Mouse (Mus musculus): ENCODE measurements around the gene Pign.

The Pign gene

DNA sequence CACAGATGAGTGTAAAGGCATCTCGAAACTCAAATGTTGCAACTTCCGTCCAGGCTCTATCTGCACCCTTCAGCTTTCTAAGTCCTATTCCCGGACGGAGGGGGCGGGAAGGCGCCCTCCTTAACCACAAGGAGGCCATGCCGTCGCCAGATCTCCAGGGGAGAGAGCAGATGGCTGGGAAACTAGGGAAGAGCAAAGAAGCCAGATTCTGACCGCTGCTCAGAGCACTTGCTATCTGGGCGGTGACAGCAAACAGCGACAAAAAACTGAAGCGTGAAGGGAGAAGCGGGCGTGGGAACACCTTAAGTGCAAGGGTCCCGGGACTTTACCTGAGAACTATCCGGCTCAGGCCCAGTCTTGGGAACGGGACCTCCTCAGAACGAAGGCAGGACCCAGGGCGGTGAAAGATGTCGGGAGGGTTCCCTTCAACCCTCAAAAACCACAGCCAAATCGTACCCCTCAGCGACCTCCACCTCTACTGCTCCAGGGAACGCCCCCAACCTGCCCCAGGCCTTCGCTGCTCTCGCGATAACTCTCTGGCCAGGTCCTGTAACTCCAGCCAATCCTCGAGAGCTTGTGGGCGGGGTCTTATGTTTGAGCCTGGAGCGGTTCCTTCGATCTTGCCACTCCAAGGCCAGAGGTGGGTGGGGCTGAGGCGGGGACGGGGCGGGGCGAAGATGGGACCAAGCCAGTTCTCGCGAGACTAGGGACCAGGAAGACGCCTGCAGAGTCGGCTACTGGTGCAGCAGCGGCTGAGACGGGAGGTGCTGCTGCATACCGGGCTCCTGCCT, at the start of gene Pign, which contains the start of gene Relch:
TSS of gene Pign (minus strand) at position 507 of the 791 bp plus-strand sequence.
TSS of gene Relch (plus strand) at position 691 of the 791 bp plus-strand sequence.
- peak; percentile 96 to 98 for DNase-seq (ENCODE audit: low spot score in 2 of 2)

DNA sequence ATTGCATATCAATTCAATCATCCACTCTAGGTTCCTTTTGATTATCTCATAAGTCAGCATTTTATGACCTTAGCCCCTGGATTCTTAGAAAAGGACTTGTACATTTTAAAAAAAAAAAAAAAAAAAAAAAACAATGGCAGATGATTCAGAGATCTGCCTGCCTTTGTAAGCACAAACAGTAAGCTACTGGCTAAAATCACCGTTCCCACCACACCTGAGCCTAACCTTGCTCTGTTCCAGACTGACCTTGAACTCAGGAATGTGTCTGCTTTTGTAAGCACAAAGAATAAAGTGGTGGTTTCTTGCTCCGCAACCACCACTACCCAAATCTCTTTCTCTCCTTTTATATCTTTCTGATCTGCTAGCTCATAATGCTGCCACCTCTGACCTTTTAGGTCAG, 49.3 kb upstream of the Pign start:
- DNase-seq (ENCODE audit: low spot score in 2 of 2), result no peak

DNA sequence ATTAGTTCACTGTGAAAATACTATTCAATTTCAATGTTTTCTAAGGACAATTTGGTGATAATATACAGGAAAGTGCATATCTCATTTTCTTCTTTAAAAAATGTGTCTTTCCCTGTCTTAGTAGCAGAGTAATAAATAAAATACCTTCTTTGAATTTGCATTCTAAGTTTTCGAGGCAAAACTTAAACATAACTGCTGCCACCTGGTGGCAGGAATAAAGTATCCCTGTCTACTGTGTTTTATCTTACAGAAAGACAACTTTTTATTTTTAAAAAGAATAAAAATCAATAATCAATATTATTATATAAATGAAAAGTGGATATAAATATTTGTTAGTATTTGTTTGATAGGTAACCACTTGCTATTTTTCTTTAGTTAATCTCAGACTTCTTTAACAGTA, 47.8 kb upstream of the Pign start:
- no peak for DNase-seq (ENCODE audit: low spot score in 2 of 2)

DNA sequence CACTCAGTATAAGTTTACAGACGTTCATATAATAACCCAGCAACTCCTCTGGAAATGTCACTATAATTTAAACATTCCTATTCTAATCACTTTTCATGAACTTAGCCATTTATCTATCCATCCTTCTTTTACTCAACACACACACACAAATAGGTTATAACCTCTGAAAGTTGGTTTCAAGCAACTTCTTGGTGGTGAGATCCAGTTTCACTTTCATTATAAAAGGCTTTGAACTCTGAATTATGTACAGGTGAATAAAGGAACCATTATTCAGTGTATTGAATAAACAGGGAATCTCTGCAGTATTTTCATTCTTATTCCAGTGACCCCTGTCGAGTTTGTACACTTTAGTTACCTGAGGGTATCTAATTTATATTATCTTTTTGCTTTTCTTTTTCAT, 45.9 kb upstream of the Pign start:
- DNase-seq (ENCODE audit: low spot score in 2 of 2), result no peak

DNA sequence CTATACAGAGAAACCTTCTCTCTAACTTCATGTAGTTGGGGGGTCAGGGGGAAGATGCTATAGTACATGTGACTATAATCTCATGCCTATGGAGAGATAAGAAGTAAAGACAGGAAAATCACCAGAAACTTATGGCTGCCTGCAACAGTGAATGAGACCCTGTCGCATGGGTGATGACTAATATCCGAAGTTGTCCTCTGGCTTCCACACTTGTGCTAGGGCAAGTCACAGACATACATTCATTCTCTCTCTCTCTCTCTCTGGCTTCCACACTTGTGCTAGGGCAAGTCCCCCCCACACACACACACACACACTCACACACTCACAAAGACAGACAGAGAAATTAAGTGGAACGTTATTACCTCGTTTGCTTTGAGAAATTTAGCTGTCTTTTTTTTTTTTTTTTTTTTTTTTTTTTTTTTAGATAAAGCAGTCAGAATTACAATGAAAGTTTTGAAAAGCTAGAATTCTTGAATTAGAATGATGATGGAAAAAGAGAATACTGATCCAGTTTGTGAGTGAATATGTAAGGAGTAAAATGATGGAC, 37.6 kb upstream of the Pign start:
- DNase-seq (ENCODE audit: low spot score in 2 of 2), result no peak

DNA sequence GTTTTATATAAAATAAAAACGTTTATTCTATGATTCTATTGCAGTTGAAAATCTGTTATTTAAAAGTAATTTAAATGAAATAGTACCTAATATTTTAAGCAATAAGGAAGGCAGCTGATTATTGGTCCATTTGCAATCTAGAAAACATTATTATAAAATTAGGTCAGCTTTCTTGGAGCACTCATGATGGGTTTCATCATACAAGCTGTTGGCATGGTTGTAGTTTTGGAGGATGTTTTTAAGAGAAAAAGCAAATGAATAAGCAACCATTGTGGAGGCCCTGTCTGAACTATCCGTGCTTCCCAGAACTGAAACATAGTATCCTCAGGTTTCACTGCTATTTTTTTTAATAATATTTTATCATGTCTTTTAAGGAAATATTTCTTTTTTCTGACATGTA, 32.1 kb upstream of the Pign start:
- no peak for DNase-seq (ENCODE audit: low spot score in 2 of 2)

DNA sequence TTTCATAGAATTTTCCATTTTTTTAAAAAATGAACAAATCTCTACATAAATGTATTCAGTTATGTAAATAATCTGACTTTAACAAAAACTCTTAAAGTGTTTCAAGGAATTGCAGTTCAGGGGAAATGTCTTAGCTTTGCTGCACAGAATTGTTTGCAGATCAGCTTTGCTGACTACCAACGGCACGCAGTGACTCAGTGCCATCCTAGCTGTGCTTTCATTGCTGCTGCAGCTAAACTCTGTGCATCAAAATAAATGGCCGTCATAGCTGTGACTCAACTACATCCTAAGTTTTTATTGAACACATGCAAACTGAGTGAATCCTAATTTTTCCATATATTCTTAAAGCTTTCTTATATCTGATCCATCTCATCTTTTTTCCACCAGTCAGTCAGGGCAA, 22.0 kb upstream of the Pign start:
- no peak for DNase-seq (ENCODE audit: low spot score in 2 of 2)

DNA sequence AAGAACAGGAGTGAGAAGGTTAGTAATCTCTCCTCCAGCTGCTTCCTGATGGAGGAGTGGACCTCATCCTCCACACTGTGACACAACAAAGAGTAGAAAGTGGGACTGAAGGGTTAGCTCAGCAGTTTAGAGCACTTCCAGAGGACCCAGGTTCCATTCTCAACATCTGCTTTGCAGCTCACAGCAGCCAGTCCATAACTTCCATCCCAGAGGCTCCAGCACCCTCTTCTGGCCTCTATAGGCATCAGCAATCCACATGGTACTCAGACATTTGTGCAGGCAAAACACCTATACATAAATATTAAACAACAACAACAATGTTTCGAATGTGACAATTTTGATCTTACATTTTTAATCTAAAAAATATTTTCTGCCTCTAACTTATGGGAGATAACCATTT, 17.1 kb upstream of the Pign start:
- no peak for DNase-seq (ENCODE audit: low spot score in 2 of 2)

DNA sequence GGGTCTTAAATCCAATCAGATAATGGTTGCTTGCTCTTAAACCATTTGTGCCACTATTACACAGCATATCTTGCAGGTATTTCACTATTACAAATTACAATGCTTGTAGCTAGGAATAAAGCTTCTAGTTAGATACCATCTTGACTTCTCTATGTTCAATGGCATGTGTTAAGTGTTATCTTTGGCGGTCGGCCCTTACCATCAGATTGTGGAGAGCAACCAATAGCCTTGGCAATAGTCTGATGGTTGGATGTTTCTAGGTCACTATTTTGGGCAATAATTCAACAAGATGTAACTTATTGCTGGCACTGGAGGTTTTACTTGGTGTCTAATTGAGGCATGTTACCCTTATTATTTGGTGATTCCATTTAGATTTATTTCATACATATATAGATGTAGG, 11.3 kb upstream of the Pign start:
- no peak for DNase-seq (ENCODE audit: low spot score in 2 of 2)

DNA sequence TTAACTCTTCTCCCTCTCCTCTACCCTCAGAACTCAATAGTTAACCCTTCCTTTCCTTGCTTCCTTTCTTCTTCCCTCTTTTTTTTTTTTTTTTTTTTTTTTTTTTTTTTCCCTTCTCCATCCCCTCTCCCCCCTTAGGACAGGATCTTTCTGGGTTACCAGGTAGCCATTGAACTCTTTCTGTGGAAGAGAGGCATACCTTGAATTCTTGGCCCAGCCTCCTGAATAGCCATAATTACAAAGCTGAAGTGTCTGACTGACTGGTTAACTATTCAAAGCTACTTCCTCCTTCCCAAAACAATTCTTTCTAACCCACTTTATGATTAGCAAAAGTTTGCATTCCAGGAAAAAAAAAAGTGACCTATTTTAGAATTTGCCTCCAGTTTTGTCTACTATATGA, 6.2 kb upstream of the Pign start:
- DNase-seq (ENCODE audit: low spot score in 2 of 2), result no peak

DNA sequence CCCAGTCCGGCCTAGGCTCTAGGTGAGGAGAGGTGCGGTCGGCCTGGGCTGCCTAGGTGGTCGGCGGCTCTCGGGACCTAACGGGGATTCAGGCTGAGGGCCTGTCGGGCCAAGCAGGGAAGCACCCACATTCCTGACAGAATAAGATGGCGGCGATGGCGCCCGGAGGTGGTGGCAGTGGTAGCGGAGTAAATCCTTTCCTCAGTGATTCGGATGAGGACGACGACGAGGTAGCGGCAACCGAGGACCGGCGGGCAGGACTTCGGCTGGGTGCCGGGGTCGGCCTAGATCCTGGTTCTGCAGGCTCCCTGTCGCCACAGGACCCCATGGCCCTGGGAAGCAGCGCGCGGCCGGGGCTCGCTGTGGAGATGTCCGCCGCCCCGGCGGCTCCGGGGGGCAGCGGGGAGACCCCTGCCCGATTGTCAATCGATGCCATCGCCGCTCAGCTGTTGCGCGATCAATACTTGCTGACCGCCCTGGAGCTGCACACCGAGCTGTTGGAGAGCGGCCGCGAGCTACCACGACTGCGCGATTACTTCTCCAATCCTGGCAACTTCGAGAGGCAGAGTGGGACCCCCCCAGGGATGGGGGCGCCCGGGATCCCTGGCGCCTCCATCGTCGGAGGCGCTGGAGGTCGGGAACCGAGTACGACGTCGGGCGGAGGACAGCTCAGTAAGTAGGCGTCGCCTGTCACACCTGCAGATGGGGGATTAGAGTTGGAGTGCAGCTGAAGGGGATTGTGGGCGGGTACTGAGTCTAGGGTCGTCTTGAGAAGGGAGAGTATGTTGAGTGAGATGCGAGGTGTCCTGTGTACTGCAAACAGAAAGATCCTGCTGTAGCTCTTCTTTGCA, 710 bp upstream of the Pign start:
- no peak for DNase-seq (ENCODE audit: low spot score in 2 of 2)

DNA sequence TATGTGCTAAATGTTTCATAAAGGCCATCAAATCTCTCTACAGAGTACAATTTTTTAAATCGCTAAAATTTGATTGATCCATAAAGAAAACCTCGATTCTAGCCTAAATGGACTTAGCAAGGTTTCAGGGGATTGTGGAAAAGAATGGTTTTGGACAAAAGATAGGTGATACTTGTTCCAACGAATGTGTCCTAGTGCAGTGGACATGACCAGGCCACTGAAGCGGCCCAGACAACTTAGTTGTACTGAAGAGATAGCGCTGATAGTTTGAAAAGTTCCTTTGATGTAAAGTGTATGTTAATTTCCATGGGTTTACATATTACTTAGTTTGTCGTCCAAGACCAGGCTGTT, 682 bp downstream of the Pign start:
- DNase-seq (ENCODE audit: low spot score in 2 of 2), result no peak

DNA sequence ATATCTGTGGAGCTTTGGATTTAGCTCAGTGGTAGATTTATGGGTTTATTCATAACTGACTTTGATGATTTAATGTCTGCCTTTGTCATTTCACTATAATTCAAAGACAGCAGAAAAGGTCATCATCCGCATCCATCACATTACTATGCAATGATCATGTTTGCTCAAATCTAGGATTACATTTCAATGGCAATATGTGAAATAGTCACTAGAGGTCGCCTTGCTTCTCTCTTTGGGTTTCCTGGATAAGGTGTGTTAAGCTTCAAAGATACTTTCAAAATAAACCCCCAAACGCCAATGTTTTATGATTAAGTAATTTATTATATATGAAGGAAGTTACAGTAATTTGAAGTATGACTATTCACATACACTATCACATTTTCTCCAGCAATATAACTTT, 3.5 kb downstream of the Pign start:
- no peak for DNase-seq (ENCODE audit: low spot score in 2 of 2)

DNA sequence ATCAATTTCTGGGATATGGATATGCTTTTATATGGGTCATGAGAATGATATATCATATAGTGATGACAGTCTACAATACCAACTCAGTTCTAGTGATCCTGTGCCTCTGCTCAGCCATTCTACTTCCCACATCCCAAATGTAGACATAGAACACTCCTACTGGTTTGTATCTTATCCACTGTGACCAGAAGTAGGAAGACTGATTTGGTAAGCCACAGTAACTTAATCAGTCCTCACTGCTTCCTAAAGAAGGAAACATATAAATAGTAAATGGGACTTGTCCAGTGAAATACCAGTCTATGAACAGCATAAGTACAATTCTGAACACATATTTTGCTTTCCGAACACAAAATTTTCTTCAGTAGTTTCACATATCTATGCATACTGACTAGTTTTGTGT, 9.5 kb downstream of the Pign start:
- DNase-seq (ENCODE audit: low spot score in 2 of 2), result no peak

DNA sequence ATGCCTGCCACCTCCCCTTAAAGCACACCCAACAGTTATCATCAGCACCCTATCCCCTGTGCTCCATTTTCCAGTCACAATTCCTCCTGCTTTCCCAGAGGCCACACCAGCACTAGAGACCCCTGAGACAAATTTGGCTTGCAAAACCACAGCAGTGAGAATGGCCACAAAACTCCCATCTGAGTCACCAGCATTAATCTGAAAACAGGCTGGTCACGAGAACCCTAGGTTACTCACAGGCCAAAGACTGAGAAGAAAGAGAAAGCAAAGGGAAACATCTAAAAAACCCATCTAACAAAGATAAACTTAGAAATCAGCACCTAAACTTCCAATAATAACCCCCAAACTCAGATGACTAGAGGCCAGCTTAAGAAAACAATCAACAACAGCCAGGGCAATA, 12.8 kb downstream of the Pign start:
- DNase-seq (ENCODE audit: low spot score in 2 of 2), result no peak

DNA sequence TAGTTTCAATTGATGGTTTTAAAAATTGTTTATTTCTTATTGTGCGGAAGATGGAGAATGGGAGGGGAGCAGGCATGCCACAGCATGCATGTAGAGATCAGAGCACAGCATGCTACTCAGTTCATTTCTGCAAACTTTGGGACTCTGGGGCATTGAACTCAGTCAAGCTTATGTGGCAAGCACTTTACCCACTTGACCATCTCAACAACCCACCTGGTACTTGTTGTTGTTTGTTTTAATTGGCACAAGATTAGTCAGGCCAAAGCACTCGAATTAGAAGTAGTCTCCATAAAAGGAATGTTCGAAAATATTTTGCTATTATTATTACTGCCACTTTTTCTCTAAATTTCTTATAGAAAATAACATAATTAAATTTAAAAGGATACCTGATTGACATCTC, 19.4 kb downstream of the Pign start:
- DNase-seq (ENCODE audit: low spot score in 2 of 2), result no peak

DNA sequence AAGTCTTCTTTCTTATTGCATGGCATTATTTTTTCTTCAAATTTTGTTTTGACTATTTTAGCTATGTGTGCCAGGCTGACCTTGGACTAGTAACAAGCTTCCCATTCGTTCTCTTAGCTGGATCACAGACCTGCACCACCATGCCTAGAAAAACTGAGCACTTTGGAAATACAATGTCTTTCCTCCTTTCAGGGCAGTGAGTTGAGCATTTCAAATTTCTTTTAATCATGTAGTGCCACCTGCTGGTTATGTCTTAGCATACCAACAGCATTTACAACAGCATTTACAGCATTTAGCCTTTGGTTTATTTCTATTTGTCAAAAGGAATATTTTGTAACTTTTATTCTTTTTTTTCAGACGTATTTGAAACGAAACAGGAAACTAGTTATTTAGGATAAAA, 33.0 kb downstream of the Pign start:
- DNase-seq (ENCODE audit: low spot score in 2 of 2), result no peak

DNA sequence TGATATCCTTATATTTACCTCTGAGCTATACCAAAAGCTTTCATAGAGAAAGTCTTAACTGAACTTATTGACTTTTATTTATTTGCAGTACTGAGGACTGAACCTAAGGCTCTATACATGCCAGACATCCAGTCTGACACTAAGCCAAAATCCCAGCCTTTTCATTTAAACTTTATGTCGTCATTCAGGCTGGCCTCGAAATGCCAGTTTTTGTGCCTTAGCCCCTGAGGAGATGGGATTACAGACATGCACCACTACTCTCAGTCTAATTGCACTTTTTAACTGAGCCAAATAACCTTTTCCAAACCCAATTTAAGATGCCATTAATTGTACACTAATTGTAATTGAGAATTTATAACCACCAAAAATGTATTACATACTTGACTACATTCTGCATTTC, 73.8 kb downstream of the Pign start:
- no peak for DNase-seq (ENCODE audit: low spot score in 2 of 2)

DNA sequence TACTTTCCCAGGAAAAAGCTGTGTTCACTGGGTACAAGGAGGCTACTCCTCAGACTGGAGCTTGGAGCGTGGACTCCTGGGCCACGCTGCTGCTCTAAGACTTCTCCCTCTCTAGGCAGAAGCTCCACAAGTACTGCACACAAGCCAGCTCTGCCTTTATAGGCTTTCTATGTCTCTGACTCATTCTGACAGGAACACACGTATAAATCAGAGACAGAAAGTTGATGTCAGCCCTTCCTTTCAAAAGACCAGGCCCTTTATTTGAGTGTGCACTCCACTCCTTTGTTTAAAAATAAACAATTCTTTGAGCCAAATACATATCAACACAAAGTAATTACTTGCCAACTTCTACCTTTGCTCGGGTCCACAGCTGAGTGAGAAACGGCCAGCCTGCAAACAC, 74.8 kb downstream of the Pign start:
- no peak for DNase-seq (ENCODE audit: low spot score in 2 of 2)

DNA sequence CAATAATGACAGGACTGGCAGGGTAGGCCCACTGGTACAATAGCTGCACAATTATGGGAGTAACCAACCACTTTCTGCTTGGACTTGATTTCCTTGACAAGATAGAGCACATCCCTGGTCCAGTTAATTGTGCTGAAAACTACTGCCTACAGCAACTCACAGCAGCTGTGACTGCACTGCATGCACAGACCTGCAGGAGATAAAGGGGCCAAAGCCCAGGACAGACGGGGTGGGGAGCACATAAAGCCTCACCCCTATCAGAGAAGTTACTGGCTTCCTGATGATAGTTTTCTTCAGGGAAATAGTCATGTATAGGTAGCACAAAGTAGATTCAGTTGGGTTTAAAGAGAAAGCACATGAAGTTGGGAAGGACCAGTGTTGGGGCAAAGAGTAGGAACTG, 80.7 kb downstream of the Pign start:
- DNase-seq (ENCODE audit: low spot score in 2 of 2), result no peak

DNA sequence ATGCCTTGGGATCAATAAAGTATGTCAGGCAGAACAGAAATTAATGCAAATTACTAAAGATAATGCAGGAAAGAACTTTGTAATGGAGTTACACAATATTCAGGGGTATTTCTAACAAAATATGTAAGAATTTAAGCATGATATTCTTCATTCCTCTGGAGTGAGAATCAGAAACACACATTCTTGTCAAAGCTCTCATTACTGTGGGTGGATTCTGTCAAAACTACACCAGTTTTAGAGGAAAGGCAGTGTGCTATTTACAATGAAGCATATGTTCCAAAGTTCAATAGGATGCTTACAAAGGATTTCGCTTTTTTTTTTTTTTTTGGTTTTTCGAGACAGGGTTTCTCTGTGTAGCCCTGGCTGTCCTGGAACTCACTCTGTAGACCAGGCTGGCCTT, 82.6 kb downstream of the Pign start:
- DNase-seq (ENCODE audit: low spot score in 2 of 2), result no peak

DNA sequence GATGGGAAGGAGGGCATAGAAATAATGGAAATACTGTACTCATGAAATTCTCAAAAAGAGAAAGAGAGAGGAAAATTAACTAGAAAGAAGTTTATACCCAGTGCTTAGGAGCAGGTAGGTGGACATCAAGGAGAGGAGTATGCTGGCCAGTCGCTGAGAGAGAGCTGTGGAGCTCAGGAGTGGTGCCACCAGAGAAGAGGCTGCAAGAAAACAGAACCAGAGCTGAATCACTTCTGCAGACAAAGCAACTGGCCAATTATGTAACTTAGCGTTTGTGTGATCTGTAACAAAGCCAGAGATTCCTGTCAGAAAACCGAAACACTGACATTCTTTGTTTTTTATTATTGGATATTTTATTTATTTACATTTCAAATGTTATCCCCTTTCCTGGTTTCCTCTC, 97.4 kb downstream of the Pign start:
- no peak for DNase-seq (ENCODE audit: low spot score in 2 of 2)

DNA sequence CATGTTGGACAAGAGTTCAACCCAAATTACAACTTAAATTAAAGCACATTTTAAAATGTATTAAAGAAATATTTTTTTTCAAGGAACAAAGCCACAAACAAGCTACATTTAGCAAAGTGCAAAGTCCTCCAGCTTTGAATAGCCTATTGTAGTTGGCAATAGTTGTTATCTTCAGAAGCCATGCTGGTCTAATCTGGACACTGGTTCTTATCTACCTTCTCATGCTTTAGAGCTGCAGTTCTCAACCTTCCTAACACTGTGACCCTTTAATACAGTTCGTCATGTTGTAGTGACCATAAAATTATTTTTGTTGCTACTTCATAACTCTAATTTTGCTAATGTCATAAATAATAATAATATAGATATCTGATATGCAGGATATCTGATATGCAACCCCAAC, 99.2 kb downstream of the Pign start:
- no peak for DNase-seq (ENCODE audit: low spot score in 2 of 2)
